Mouse (Mus musculus): ENCODE results near the gene Myoz2. TPM values are rescaled to one million over a fixed set of nuclear protein-coding genes. Genes with fewer than 3 reads are reported as not detected.

Myoz2 gene
- polyA plus RNA-seq, 1 experiment, result 11.6 TPM

DNA sequence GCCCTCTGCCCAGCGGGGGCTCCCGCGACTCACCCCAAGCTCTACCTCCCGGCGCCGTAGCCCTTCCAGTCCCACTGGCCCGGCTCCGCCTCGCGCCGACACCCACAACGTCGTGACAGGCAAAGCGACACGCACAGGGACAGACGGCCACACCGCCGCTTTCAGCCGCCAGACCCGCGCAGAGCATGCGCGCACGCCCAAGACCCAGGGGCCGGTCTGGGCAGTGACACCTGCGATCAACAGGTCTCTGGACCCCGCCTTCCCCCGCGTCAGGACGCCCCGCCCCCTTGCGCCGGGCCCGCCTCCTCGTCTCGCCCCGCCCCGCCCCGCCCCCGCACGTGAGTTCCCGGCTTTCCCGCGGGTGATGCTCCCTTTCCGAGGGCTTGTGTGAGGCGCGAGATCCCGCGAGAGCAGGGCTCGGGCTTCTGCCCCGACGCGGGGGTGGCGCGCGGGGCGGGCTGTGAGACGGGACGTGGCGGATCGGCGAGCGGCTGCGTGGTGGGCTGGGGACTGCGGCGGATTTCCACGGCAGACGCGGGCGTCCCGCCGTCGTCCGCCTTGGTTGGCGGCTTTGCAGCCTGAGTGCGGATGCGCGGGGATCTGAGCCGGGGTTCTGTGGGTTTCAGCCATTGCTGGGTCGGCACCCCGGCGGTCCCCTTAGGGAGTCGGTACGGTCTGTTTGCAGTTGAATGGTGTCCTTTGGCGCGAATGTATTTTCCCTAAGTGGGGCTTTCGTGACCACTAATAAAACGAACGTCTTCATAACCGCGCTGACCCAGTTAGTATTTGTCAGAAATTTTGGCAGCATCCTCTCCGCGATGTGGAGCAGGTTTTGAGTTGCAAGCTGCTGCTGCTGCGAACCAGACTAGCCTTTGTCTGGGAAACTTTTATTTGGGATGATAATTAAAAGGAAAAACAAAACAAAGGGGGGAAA is 50.3 kb downstream of the Myoz2 start, which contains the start of gene Usp53:
Usp53 (minus strand) TSS at position 262 of the 934 bp plus-strand sequence.
- TF ChIP-seq CTCF (IDR thresholded peaks at IDR 0.05; ENCODE audit: insufficient read depth, low read length) (no peak), POLR2A (IDR thresholded peaks at IDR 0.05; ENCODE audit: borderline replicate concordance, extremely low read depth, low read depth, low read length) (peak; percentile 82)
- Histone ChIP-seq H3K4me3 (replicated peaks; ENCODE audit: extremely low read depth, low read depth, low read length) (peak within 1 kb of the TSS; percentile 86), H3K4me1 (ENCODE audit: control insufficient read depth, insufficient read depth, low read length) (peaks cover 8% of the 10 kb centered on the region)
- under 1% methylated on average over 94 of the region's 94 CpGs for WGBS
- DNase-seq, result peak; percentile 93

DNA sequence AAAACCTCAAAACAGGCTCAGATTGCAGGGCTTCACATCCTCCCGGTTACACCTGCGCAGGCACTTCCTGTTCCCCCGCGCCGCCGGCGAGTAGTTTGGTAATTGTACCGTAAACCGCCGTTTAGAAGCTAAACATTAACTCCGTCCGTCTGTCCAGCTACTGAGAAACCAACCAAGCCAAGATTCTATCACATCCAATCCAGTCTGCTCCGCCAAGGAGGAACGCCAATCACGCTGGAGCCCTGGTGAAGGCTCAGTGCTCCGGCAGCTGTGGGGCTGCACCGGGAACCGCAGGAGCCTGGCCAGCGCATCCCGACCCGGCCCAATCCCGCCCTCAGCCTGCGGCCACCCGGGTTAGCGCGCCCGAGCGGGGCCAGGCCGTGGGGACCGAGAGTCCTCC is 51.0 kb downstream of the Myoz2 start:
- Histone ChIP-seq H3K4me1 (ENCODE audit: control insufficient read depth, insufficient read depth, low read length) (peaks cover 8% of the 10 kb centered on the region), H3K4me3 (replicated peaks; ENCODE audit: extremely low read depth, low read depth, low read length) (peak overlapping the region; percentile 83)
- TF ChIP-seq POLR2A (IDR thresholded peaks at IDR 0.05; ENCODE audit: borderline replicate concordance, extremely low read depth, low read depth, low read length) (no peak), CTCF (IDR thresholded peaks at IDR 0.05; ENCODE audit: insufficient read depth, low read length) (no peak)
- DNase-seq, result no peak
- under 1% methylated on average over 30 of the region's 30 CpGs for WGBS

DNA sequence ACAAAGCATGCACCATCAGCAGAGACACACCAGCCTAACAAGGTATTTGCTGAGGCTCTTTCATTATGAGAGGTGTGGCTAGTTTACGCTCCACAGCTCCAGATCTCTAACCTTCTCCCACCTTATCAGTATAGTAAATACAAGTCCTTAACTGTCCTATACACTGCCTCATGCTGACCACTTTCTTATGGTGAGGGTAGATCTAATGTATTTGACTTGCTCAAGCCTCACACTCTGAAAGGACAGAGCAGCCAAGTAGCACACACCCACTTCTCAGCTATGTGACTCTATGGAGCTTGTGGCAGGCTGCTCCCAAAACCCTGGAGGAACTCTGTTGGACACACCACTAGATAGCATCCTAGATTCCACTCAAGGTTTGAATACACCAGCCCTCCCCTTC is 58.9 kb downstream of the Myoz2 start:
- TF ChIP-seq CTCF (IDR thresholded peaks at IDR 0.05; ENCODE audit: insufficient read depth, low read length) (no peak), POLR2A (IDR thresholded peaks at IDR 0.05; ENCODE audit: borderline replicate concordance, extremely low read depth, low read depth, low read length) (no peak)
- no peaks in the 10 kb centered on the region for H3K4me1 ChIP-seq (ENCODE audit: control insufficient read depth, insufficient read depth, low read length)
- no peak for DNase-seq
- H3K4me3 ChIP-seq (replicated peaks; ENCODE audit: extremely low read depth, low read depth, low read length), result no peak overlapping the region
- WGBS, result 92% methylated on average over 1 of the region's 1 CpGs

DNA sequence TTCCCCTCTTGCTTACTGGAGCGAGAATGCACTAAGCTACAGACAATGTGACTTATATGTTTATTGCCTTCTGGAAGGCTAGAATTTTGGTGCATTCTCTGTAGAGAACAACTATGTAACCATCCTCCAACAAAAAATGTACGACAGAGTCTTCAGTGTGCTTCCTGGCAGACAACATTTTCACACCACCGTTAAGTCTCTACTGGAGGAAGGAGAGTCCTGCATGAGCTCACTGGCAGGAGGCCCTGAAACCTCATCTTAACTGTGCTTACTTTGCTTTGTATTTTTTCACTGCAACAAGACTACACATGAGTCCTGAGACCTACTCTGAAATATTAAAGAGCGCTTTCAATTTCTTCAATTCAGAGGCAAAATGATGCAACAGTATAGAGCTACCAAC is 59.5 kb downstream of the Myoz2 start:
- no peak for DNase-seq
- Histone ChIP-seq H3K4me1 (ENCODE audit: control insufficient read depth, insufficient read depth, low read length) (no peaks in the 10 kb centered on the region), H3K4me3 (replicated peaks; ENCODE audit: extremely low read depth, low read depth, low read length) (no peak overlapping the region)
- TF ChIP-seq CTCF (IDR thresholded peaks at IDR 0.05; ENCODE audit: insufficient read depth, low read length) (no peak), POLR2A (IDR thresholded peaks at IDR 0.05; ENCODE audit: borderline replicate concordance, extremely low read depth, low read depth, low read length) (no peak)
- WGBS, result 66% methylated on average over 4 of the region's 4 CpGs

DNA sequence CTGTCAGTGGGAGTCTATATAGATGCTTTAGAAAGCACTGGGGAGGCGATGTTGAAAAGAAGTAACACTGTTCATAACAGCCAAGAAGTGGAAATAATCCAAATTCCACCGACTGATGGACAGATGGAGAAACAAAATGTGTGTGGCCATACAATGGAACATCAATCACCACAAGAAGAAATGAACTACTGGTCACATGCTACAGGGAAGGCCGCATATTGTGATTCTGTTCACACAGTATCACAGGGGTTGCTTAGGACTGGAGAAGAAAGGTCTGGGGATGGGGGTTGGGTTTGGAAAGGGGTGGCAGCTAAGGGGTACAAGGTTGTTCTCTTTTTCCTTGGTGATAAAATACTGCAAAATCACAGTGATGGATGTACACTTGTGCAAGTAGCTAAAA is 60.0 kb downstream of the Myoz2 start:
- Histone ChIP-seq H3K4me1 (ENCODE audit: control insufficient read depth, insufficient read depth, low read length) (no peaks in the 10 kb centered on the region), H3K4me3 (replicated peaks; ENCODE audit: extremely low read depth, low read depth, low read length) (no peak overlapping the region)
- no peak for DNase-seq
- WGBS, result 61% methylated on average over 3 of the region's 3 CpGs
- no peak for TF ChIP-seq CTCF (IDR thresholded peaks at IDR 0.05; ENCODE audit: insufficient read depth, low read length)

DNA sequence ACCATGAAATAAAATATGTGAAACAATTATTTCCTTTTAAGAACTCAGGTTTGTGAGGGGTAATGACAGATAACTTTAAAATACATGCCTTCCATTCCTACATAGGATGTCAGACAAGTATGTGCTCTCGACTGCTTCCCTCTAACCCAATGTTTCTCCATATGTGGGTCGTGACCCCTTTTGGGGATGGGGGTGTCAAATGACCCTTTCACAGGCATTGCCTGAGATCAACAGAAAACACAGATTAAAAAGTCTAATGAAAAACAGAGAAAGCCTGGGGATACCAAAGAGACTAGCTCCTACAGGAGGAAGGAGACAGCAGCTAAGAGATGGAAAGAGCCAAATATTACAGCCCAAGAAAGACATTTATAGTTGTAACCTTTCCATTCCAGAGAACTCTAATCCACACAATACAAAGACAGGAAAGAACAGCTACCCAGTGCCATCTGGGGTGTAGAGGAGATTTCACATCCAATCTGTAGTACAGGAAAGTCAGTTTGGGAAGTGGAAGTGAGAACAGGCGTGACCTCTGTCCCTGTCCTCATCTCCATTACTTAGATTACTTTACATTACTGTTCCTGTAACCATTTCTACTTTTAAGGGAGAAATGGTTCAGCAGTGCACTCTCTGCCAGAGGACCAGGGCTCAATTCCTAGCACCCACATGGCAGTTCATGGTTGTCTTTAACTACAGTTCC is 62.5 kb downstream of the Myoz2 start:
- no peaks in the 10 kb centered on the region for H3K4me1 ChIP-seq (ENCODE audit: control insufficient read depth, insufficient read depth, low read length)
- no peak for TF ChIP-seq CTCF (IDR thresholded peaks at IDR 0.05; ENCODE audit: insufficient read depth, low read length)
- no peak for TF ChIP-seq POLR2A (IDR thresholded peaks at IDR 0.05; ENCODE audit: borderline replicate concordance, extremely low read depth, low read depth, low read length)
- H3K4me3 ChIP-seq (replicated peaks; ENCODE audit: extremely low read depth, low read depth, low read length), result no peak overlapping the region
- DNase-seq, result no peak
- WGBS, result 86% methylated on average over 3 of the region's 3 CpGs

DNA sequence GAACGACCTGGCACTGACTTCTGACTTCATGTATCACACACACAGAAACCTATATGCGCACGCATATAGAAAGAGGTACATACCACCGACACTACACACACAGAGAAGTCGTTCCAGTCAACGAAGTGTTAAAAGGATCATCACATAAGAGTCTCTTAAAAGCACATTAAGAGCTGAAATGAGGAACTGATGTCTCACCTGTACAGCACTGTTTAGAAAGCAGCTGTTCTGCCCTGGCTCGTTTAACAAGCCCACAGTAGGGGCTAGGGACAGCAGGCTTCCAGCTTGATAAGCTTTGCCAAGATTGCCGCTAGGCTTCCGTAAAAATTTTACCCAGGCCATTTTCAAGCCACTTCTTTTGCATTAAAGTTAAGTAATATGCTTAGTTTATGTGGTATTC is 66.4 kb downstream of the Myoz2 start:
- WGBS, result 88% methylated on average over 9 of the region's 9 CpGs
- no peak overlapping the region for H3K4me3 ChIP-seq (replicated peaks; ENCODE audit: extremely low read depth, low read depth, low read length)
- no peaks in the 10 kb centered on the region for H3K4me1 ChIP-seq (ENCODE audit: control insufficient read depth, insufficient read depth, low read length)
- DNase-seq, result no peak
- TF ChIP-seq CTCF (IDR thresholded peaks at IDR 0.05; ENCODE audit: insufficient read depth, low read length) (no peak), POLR2A (IDR thresholded peaks at IDR 0.05; ENCODE audit: borderline replicate concordance, extremely low read depth, low read depth, low read length) (no peak)

DNA sequence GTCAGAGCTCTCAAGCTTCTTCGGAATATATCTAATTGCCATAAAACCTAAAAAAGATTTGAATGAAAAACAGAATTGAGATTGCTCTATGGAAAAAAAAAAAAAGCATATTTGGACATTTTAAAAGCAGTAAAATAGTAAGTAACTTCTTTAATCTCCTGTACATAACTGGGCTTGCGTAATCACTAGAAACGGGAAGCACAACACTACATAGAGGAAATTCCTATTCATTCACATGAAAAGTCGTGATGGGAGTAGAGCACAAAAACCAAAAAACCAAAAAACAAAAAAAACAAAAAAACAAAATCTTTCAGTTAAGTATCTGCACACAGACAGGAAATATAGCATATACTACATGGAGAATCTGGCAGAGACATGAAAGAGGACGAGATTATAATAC is 70.5 kb downstream of the Myoz2 start:
- TF ChIP-seq POLR2A (IDR thresholded peaks at IDR 0.05; ENCODE audit: borderline replicate concordance, extremely low read depth, low read depth, low read length) (no peak), CTCF (IDR thresholded peaks at IDR 0.05; ENCODE audit: insufficient read depth, low read length) (no peak)
- H3K4me3 ChIP-seq (replicated peaks; ENCODE audit: extremely low read depth, low read depth, low read length), result no peak overlapping the region
- DNase-seq, result no peak
- H3K4me1 ChIP-seq (ENCODE audit: control insufficient read depth, insufficient read depth, low read length), result no peaks in the 10 kb centered on the region
- 64% methylated on average over 5 of the region's 5 CpGs for WGBS

Other genes starting within 250 kb of the Myoz2 start
- 0.20 TPM in 1 of 2 replicates, not detected in the other for gene Fabp2, start 139.9 kb downstream of the Myoz2 start, polyA plus RNA-seq (2012; rRNA removed)
- gene Gm10959, start 115.7 kb downstream of the Myoz2 start, polyA plus RNA-seq (2012; rRNA removed), result not detected in 2 replicates
- gene 1810037I17Rik, start 110.8 kb downstream of the Myoz2 start, polyA plus RNA-seq (2012; rRNA removed), result 41.8 and 56.6 TPM in 2 replicates
- gene Usp53, start 50.5 kb downstream of the Myoz2 start, polyA plus RNA-seq (2012; rRNA removed), result 3.1 and 4.7 TPM in 2 replicates
- gene Synpo2, start 201.1 kb upstream of the Myoz2 start, polyA plus RNA-seq (2012; rRNA removed), result 11.8 and 12.8 TPM in 2 replicates
- 41.5 and 51.1 TPM in 2 replicates for gene Sec24d, start 232.4 kb upstream of the Myoz2 start, polyA plus RNA-seq (2012; rRNA removed)

Data from lung, adult 2 months (tissue).